Mouse (Mus musculus) G1E (cell line): ENCODE measurements at regions not wholly inside any gene's neighbourhood (a gene's known extent, or its start where the extent isn't known, plus 50 kb on each side); places are given as distances from the start of the nearest gene placed in this dataset.

ENCODE experiments used
- CTCF ChIP-seq: IDR thresholded peaks from 2 replicates; pipeline ENCODE4 v1.5.1; 2012; ENCODE audit warnings: low read depth, low read length, inconsistent platforms, mixed read lengths
- GATA1 ChIP-seq: IDR thresholded peaks from 2 replicates; pipeline ENCODE4 v1.6.1; 2012; ENCODE audit warnings: borderline replicate concordance, low read length, inconsistent platforms, mixed read lengths
- TAL1 ChIP-seq: conservative IDR thresholded peaks from 2 replicates; pipeline ENCODE4 v1.6.1; 2012; ENCODE audit warnings: low read depth, low read length, inconsistent platforms, mixed read lengths

GRCm38 (mm10) chr3:148448465-148448864 lies 541.9 kb downstream of the Adgrl2 start:
- TF ChIP-seq TAL1 (no peak), CTCF (no peak), GATA1 (no peak)
